Mouse (Mus musculus) G1E (cell line): ENCODE measurements around the gene Cadm2.

Experiments
- CTCF ChIP-seq: IDR thresholded peaks from 2 replicates; pipeline ENCODE4 v1.5.1; 2012; ENCODE audit warnings: low read depth, low read length, inconsistent platforms, mixed read lengths
- GATA1 ChIP-seq: IDR thresholded peaks from 2 replicates; pipeline ENCODE4 v1.6.1; 2012; ENCODE audit warnings: borderline replicate concordance, low read length, inconsistent platforms, mixed read lengths

GRCm38 (mm10) chr16:67608499-67608898, 12.2 kb downstream of the Cadm2 start:
- TF ChIP-seq GATA1 (no peak), CTCF (no peak)
